Mouse (Mus musculus) embryonic fibroblast, embryonic 13.5 days (primary cell): ENCODE results near the gene Dgat2.

Experiments
- CTCF ChIP-seq: IDR thresholded peaks from 2 replicates; pipeline ENCODE4 v1.5.1; 2011; ENCODE audit warnings: mild to moderate bottlenecking, control low read depth, low read length, moderate library complexity, borderline replicate concordance; ENCODE audit not compliant: insufficient read depth
- POLR2A ChIP-seq: IDR thresholded peaks from 2 replicates; pipeline ENCODE4 v1.6.1; 2011; ENCODE audit warnings: low read depth, mild to moderate bottlenecking, control low read depth, low read length, moderate library complexity

- no peak for TF ChIP-seq POLR2A
- TF ChIP-seq CTCF, result no peak
These were observed 39.3 kb downstream of the Dgat2 start for GRCm38 (mm10) chr7:99143244-99143643.
